Mouse (Mus musculus): ENCODE data around the gene Aldh16a1.

DNA sequence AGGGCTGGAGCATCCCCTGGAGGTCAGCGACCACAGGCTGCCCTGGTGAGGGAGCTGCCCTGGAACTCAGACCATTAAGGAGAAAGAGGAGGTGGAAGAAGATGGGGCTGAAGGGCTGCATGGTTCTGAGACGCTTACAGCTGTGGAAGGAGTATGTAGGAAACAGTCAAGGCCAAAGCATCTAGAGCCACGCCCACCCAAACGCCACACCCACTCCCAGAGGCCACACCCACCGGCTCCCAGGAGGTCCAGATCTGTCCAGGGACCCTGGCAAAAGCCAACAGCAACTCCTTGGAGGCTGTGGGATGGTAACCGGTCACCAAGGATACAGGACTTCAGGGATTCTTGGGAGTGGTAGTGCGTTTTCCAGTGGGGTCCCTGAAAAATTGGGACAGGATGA is 24.2 kb upstream of the Aldh16a1 start:
- TF ChIP-seq CTCF (conservative IDR thresholded peaks at IDR 0.05; ENCODE audit: low read length) = no peak
- TF ChIP-seq POU5F1 (IDR thresholded peaks at IDR 0.05; ENCODE audit: borderline replicate concordance, low read length) = no peak

Data from E14TG2a.4 (cell line).